Mouse (Mus musculus) kidney, adult 18-20 months (tissue): ENCODE measurements around the gene Prrg2.

ENCODE experiments used
- DNase-seq: peaks from one replicate; pipeline ENCODE4 v3.0.0; 2021

Prrg2 gene

GRCm38 (mm10) chr7:45088597-45088996 lies 26.1 kb upstream of the Prrg2 start:
- no peak for DNase-seq

- DNase-seq = no peak
Observed at GRCm38 (mm10) chr7:45086084-45086483, 23.6 kb upstream of the Prrg2 start.

DNA sequence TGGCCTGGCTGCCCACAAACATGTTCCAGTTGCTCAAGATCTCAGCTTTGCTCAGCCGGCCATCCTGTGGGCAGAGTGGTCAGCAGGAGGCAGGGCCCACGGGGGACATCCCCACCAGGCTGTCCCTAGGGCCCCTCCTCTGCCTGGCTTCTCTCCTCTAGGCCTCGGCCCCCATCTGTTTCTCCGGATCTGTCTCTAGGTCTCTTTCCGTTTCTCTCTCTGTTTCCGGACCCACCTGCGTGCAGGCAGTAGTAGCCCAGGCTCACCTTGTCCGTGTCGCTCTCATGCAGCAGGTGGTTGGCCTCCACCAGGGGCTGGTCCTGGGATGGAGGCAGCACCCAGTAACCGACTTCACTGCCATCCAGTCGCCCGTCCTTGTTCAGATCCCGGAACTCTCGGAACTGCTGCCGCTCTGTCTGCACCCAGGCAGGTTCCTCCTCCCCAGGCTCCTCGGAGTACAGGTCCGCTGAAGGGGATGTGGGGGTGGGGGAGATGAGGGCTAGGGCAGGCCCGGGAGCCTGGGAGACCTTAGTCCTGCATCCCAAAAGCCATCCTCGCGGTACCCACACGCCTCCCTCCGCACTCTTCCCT lies 20.9 kb upstream of the Prrg2 start:
- DNase-seq = no peak

DNA sequence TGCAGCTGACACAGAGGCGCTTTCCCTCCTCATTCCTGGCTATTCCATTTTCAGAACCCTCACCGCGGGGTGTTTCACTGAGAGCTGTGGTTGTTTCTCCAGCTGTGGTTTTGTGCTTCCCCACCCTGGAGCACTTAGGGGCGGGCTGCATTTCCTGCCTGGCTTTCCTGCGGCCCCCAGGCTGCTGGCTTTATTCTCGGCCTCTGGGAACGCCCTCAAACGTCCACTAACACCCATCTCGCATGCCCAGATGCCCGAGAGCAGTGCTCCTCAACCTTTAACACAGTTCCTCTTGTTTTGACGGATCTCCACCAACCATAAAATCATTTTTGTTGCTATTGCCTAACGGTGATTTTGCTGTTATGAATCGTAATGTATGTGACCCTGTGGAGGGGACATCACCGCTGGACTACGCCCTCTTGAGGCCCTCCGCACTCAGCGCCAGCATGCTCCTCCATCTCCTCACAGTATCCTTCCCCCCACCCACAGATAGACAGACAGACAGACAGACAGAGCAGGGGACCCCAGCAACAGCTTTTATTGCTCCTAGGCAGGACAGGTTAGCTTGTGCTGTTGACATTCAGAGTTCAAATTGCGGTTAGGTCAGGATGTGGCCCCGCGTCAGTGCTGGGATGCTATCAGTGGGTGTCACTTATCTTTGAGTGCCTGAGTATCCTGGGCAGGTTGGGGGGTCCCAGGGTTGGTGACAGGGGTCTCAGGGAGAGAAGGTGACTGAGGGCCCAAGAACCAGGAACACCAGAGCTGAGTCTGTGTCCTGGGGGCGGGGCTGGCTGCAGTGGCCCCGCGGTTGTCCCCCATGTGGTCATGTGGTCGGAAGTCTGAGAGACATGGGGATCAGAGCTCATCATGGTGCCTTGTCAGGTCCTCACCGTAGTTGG lies 20.2 kb upstream of the Prrg2 start:
- DNase-seq = peak; percentile 40

DNA sequence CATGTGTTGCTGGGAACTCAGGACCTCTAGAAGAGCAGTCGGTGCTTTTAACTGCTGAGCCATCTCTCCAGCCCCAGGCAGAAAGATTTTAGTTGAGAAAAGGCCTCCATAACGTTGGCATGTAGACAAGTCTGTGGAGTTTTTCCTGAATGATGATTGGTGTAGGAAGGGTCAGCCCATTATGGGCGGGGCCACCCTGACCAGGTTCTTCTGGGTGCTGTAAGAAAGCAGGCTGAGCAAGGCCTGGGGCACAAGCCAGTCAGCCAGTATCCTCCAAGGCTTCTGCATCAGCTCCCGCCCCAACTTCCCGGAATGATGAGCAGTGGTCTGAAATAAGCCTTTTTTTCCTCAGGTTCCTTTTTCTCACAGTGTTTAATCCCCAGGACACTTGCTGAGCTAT lies 18.5 kb upstream of the Prrg2 start:
- no peak for DNase-seq

DNA sequence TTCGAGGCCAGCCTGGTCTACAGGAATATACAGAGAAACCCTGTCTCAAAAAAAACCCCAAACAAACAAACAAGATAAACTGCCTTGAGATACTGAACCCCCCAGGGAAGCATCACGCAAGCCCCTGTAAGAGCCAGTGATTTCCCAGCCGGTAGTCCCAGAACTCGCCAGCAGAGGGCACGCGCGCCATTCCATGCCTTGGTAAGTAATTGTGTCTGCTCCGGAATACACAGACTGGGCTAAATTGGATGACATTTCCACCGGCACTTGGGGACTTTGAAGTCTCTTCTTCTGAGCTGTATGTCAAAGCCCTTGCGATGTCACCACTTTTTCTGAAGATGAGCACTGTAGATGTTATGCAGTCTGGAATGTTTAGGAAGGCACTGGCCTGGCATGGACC lies 17.4 kb upstream of the Prrg2 start:
- peak; percentile 94 for DNase-seq

- peak; percentile 81 for DNase-seq
Observed at GRCm38 (mm10) chr7:45078513-45078912, 16.0 kb upstream of the Prrg2 start.

GRCm38 (mm10) chr7:45077829-45078228 lies 15.4 kb upstream of the Prrg2 start:
- no peak for DNase-seq

DNA sequence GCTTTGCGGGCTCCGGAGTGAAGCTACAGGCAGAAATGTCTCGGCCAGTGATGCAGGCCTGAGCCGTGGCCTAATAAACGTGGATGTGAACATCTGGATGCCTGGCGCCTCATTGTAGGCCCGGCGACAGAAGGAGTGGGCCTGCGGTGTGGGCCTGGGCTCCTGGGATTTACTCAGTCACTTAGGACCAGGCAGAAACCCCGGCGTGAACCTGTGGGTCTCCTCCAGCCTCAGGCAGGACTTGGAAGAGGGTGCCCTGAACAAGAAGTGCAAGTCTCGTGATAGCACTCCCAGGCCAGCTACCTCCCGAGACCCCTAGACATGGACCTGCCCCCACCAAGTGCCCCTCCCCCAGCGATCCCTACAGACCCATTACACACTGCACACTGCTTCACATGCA lies 14.8 kb upstream of the Prrg2 start:
- no peak for DNase-seq

DNA sequence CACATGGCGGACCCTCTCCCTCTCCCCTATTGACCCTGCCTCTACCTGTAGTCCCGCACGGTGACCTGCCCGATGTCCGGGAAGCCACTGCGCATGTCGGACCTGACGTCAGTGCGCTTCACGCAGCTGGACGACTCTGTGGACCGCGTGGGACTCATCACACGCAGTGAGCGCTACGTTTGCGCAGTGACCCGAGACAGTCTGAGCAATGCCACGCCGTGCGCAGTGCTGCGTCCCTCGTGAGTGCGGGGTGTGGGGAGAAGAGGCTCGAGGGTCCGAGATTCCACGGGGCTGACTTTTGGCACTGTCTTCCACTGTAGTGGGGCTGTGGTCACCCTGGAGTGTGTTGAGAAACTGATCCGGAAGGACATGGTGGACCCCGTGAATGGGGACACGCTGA lies 14.0 kb upstream of the Prrg2 start:
- no peak for DNase-seq

- no peak for DNase-seq
Observed at GRCm38 (mm10) chr7:45075405-45075804, 12.9 kb upstream of the Prrg2 start.

GRCm38 (mm10) chr7:45073949-45074348 lies 11.5 kb upstream of the Prrg2 start:
- no peak for DNase-seq

DNA sequence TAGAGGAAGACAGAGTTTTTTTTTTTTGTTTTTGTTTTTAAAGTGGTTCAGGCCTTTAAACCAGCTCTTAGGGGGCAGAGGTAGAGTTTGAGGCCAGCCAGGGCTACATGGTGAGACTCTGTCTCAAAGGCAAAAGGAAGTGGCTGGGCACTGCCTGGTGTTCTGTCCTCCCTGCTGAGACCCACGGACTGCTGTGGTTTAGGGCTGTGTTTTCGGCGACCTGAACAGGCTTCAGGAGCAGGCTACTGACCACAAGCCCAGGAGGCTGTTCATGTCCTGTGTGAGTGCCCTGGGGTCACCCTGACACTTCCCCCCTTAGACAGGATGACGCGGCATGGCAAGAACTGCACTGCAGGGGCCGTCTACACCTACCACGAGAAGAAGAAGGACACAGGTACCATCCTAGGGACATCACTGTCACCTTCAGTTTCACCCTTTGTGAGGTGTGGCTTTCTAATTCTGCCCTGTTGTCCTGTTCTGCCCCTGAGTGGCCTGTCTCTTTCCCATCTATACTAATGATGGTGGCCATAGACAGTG lies 10.8 kb upstream of the Prrg2 start:
- no peak for DNase-seq

- no peak for DNase-seq
Observed at GRCm38 (mm10) chr7:45072230-45072629, 9.8 kb upstream of the Prrg2 start.

- DNase-seq = no peak
Observed at GRCm38 (mm10) chr7:45069671-45070070, 7.2 kb upstream of the Prrg2 start.

DNA sequence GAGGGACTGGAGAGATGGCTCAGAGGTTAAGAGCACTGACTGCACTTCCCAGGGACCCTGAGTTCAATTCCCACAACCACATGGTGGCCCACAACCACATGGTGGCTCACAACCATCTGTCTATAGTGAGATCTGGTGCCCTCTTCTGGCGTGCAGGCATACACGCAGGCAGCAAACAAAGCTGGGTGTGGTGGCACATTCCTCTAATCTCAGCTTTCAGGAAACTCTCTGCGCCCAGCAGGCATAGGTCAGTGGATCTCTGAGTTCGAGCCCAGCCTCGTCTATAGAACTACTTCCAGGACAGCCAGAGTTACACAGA lies 5.5 kb upstream of the Prrg2 start:
- peak; percentile 57 for DNase-seq

DNA sequence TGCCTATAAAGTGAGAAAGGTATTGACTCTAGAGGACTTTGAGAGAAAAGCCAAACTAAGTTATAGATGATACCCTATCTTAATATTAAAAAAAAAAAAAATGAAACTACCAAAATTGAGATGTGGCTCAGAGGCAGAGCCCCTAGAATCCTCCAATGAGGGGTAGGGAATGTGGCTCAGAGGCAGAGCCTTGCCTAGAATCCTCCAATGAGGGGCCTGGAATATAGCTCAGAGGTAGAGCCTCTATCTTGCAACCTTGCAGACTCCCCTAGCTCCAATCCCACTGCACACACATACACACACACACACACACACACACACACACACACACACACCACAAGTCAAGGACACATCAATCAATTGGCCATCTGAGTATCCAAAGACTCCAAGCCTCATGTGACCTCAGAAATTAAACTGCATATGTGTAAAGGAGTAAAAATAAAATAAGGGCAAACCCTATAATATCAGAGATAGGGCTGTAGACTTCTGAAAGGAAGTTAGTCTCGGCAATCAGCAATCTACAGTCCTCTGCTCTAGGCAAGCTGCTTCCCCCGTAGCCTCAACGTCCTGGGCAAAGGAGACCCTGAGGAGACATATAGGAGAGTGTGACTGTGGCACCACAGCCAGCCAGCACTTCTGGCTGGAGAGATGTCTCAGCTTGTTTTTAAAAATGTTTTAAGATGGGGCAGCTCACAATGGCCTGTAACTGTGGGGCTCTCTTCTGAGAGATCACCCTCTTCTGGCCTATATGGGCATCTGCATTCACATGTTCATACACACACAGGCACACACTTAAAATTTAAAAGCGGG lies 4.9 kb upstream of the Prrg2 start:
- DNase-seq = no peak

DNA sequence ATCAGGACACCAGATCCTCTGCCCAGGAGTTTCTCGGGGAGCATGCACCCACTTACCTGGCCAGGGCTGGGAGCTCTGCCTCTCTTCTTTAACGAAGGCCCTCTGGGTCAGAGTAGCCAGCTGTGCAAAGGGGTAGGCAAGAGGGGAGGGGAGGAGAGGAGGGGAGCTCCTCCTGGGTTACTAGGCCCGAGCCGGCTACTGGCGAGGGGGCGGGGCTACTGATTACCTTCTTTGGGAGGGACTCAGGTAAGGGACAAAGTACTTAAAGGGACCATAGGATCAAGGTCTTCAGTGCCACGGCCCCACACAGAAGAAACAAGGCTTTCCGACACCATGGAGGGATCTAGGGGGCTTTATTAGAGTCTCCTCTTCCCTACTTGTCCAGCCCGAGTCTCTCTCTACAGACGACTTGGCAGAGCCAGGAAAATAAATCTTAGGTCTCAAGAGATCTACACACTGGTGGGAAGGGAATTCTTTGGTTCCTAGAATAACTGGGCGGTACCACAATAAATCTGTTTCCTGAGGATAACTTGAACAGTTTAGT lies 873 bp downstream of the Prrg2 start:
- peak; percentile 81 for DNase-seq

DNA sequence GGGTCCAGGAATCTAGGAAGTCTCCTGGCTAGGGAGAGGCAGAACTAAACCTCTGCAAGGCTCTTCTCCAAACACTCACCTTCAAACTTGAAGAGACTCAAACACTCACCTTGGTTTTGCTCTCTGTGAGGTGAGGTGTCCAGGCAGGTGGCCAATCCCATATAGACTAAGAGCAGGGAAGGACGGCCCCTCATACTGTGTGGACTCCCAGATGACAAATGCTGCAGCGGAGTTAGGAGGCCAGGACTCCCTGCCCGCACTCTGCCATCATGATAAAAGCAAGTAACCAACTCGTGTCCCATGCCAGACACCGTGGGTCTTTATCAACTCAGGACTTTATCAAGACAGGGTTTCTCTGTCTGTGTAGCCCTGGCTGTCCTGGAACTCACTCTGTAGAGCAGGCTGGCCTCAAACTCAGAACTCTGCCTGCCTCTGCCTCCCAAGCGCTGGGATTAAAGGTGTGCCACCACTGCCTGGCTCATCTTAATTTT lies 1.8 kb downstream of the Prrg2 start:
- DNase-seq = no peak

- no peak for DNase-seq
Observed at GRCm38 (mm10) chr7:45058607-45059571, 3.6 kb downstream of the Prrg2 start.

DNA sequence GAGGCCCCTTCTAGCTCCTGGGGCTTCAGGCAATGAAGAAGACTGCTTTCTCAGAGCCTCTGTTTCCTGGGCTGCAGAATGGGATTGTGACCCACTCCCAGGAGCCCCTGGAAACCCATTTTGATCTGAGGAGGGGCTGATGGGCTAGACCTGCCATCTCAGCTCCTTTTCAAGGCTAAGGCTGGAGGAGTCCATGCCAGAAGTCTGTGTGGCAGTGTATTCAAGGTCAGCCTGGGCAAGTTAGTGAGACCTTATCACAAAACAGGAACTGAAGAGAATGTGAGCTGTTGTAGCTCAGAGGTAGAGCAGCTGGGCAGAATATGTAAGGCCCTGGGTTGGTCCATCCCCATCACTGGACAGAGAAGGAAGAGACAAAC lies 5.5 kb downstream of the Prrg2 start:
- no peak for DNase-seq
